Mouse (Mus musculus) kidney, adult 2 months (tissue): ENCODE results near the gene Setdb1. TPM values are rescaled to one million over a fixed set of nuclear protein-coding genes. Genes with fewer than 3 reads are reported as not detected.

Source experiments
- DNase-seq: peaks from one replicate; pipeline ENCODE4 v3.0.0; 2021
- H3K27ac ChIP-seq: fragments of 200-500 bp; 2 replicates; pipeline ENCODE4 v1.5.1; 2012; ENCODE audit warnings: low read depth, low read length, control low read depth, inconsistent platforms; ENCODE audit not compliant: insufficient read depth
- H3K27me3 ChIP-seq: fragments of 200-500 bp; replicated peaks from 2 replicates; pipeline ENCODE4 v1.6.1; 2012; ENCODE audit warnings: mild to moderate bottlenecking, moderate library complexity, low read length, inconsistent platforms; ENCODE audit not compliant: control insufficient read depth, insufficient read depth
- H3K36me3 ChIP-seq: fragments of 200-500 bp; 2 replicates; pipeline ENCODE4 v1.6.1; 2012; ENCODE audit warnings: mild to moderate bottlenecking, moderate library complexity, low read length, inconsistent platforms; ENCODE audit not compliant: control insufficient read depth, insufficient read depth
- H3K4me1 ChIP-seq: fragments of 200-500 bp; 2 replicates; pipeline ENCODE4 v1.6.1; 2011; ENCODE audit warnings: low read length; ENCODE audit not compliant: control insufficient read depth, insufficient read depth
- H3K4me3 ChIP-seq: fragments of 200-500 bp; 2 replicates; pipeline ENCODE4 v1.5.1; 2011; ENCODE audit warnings: mild to moderate bottlenecking, low read depth, low read length, control low read depth; ENCODE audit not compliant: insufficient read depth
- CTCF ChIP-seq: fragments of 200-500 bp; conservative IDR thresholded peaks from 2 replicates; pipeline ENCODE4 v1.5.1; 2011; ENCODE audit warnings: low read depth, mild to moderate bottlenecking, control low read depth, low read length, moderate library complexity, mixed read lengths; ENCODE audit not compliant: insufficient read depth, insufficient read length
- POLR2A ChIP-seq: fragments of 200-500 bp; IDR thresholded peaks from one replicate; pipeline ENCODE4 v1.6.1; 2011; ENCODE audit warnings: low read depth, low read length, control low read depth
- WGBS: fragments of 180-500 bp; shearing (Covaris S2); methylation state at CpG from one replicate; pipeline ENCODE4 v1.1.7; 2018; 5-methylcytosine and 5-hydroxymethylcytosine counted together
- polyA plus RNA-seq: library from polyadenylated mRNA; depleted of rRNA; stranded (reverse); fragments of >200 nt; gene quantifications from 2 replicates; pipeline ENCODE4 v1.2.3, GENCODE M21; 2012

Gene Setdb1
- polyA plus RNA-seq, 1 experiment = 11.6 TPM

DNA sequence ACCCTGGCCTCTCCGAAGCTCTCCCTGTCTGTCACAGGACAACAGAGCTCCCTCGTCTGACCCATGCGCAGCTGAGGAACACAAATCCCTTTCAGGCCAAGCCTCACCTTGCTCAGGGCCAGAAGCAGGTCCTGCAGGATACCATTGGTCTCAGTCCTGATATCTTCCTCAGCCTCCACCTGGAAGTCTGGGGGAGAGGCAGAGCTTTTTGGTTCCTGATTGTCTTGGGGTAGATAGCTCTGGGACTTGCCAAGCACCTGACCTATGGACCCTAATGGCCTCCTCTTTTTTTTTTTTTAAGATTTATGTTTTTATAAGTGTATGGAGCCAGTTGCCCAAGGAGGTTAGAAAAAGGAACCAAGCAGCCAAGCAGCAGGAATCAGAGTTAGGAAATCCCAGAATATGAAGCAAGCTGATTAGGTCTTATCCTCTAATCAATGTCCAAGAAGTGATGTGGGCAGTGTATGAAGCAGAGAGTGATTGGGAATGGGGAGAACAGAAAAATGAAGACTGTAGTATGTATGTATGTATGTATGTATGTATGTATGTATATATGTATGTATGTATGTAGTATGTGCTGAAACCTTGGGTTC, 55.7 kb downstream of the Setdb1 start:
- H3K4me3 ChIP-seq = no peak overlapping the region
- TF ChIP-seq POLR2A (no peak), CTCF (no peak)
- H3K4me1 ChIP-seq = peaks cover 4% of the 10 kb centered on the region
- no peak for DNase-seq
- no peak overlapping the region for H3K27ac ChIP-seq
- 86% methylated on average over 3 of the region's 3 CpGs for WGBS
- no peaks in the 10 kb centered on the region for H3K27me3 ChIP-seq
- H3K36me3 ChIP-seq = no peaks in the 10 kb centered on the region

DNA sequence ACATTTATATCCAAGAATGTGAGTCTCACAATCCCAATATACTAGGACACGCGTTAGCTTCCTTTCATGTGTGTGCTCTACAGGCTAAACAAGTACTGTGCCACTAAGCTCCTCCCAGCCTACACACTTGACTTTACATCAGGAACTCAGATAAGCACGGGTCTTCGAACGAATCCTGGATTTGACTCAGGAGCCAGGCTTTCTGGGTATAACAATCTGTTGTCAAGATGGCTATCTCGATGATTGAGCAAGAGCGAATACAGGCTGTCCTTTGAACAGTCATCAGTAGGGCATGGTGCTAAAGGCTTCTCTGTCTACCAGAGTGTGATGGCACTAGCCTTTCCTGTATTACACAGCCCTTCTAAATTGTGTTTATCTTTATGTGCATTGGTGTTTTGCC, 59.0 kb downstream of the Setdb1 start:
- TF ChIP-seq CTCF (no peak), POLR2A (no peak)
- no peak for DNase-seq
- H3K4me3 ChIP-seq = no peak overlapping the region
- H3K27ac ChIP-seq = no peak overlapping the region
- WGBS = 83% methylated on average over 7 of the region's 7 CpGs
- H3K4me1 ChIP-seq = peaks cover 34% of the 10 kb centered on the region
- no peaks in the 10 kb centered on the region; the same call in 1 of the 2 replicates for H3K36me3 ChIP-seq
- H3K27me3 ChIP-seq = no peaks in the 10 kb centered on the region

DNA sequence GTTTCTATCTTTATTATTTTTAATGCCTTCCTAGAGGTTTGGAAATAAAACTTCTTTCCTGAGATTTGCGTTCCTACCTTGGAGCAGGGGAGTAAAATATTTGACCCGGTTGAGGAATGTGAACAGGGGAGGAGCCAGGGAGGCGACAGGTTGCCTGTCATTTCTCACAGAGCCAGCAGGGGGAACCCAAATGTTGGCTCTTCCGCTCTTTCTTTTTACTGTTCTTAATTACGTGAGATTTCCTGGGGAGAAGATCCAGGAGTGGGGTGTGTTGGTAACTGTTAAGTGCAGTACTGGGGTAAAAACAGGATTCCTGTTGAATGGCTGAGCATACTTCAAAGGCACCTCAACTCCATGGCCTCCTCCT, 60.9 kb downstream of the Setdb1 start:
- Histone ChIP-seq H3K4me1 (peaks cover 40% of the 10 kb centered on the region), H3K27ac (peak overlapping the region; percentile 93), H3K27me3 (no peaks in the 10 kb centered on the region), H3K36me3 (no peaks in the 10 kb centered on the region; the same call in 1 of the 2 replicates), H3K4me3 (no peak overlapping the region)
- TF ChIP-seq POLR2A (no peak), CTCF (peak; percentile 67)
- DNase-seq = peak; percentile 84
- 4% methylated on average over 5 of the region's 5 CpGs for WGBS

DNA sequence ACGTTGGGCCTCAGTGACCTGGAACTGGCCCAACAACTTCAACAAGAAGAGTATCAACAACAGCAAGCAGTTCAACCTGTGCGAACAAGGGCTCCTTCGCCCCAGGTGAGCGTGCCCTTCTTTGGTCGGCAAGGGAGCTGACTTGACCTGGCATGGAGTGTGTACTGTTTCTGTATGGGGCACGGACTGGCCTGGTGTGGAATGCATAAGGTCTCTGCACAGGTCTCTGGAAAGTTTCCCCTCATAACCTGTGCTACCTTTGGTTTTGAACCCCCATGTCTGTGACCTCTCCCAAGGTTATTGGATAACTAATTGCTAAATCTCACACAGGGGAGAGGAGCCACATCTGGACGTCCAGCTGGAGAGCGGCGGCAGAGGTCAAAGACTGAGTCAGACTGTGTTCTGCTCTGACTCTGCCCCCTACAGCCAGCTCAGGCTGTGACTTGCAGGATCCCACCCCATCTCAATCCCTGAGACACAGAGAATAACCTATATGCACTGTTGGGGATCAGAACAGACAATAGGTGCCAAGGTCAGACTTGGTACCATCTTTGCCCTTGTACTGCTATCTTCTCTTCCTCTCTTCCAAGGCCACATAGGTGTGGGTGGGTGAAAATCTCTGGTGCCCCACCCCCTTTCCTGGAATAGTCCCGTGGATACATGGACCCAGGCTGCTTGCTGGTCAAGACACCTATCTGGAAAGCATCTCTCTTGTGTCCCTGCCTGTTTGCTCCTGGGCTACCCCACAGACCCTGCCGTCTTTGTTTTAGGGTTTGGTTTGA, 61.5 kb downstream of the Setdb1 start:
- WGBS = 33% methylated on average over 11 of the region's 11 CpGs
- H3K27me3 ChIP-seq = no peaks in the 10 kb centered on the region
- peaks cover 44% of the 10 kb centered on the region for H3K4me1 ChIP-seq
- no peaks in the 10 kb centered on the region; the same call in 1 of the 2 replicates for H3K36me3 ChIP-seq
- H3K4me3 ChIP-seq = no peak overlapping the region
- peak overlapping the region; percentile 93 for H3K27ac ChIP-seq
- peak; percentile 89 for DNase-seq
- TF ChIP-seq POLR2A (no peak), CTCF (peak; percentile 43)

DNA sequence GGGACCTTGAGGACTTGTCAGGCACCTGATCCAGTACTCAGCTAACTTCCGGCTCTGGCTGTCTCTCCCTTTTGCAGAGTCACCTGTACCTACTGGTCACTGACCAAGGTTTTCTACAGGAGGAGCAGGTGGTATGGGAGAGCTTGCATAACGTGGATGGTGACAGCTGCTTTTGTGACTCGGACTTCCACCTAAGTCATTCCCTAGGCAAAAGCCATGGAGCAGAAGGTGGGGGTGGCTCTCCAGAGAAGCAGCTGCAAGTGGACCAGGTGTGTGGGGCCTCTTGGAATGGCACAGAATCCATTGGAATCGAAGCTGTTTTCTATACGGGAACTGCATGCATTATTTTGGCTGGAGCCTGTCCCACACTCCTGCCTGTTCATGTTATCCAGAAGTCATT, 62.3 kb downstream of the Setdb1 start:
- peaks cover 49% of the 10 kb centered on the region for H3K4me1 ChIP-seq
- 55% methylated on average over 5 of the region's 5 CpGs for WGBS
- H3K27ac ChIP-seq = peak overlapping the region; percentile 93
- DNase-seq = no peak
- H3K36me3 ChIP-seq = peaks cover 2% of the 10 kb centered on the region; the same call in 1 of the 2 replicates
- H3K27me3 ChIP-seq = no peaks in the 10 kb centered on the region
- no peak for TF ChIP-seq POLR2A
- no peak for TF ChIP-seq CTCF
- no peak overlapping the region for H3K4me3 ChIP-seq

DNA sequence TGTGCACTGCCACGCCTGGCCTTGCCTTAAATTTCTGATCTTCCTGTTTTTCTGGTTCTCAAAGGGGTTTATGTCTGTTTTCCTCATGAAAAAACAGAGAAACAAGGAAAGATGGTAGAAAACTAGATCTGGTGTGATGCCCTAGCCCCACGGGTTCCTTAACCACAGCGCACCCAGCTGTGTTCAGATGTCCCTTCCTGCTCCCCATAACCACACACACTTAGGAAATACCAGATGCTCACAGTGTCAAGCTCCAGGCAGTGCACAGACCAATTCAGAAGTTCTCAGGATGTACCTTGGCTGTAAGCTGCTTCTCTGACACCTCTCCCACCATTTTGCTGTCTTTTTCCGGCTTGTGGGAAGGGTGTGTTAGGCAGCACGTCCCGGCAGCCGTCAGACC, 62.7 kb downstream of the Setdb1 start:
- Histone ChIP-seq H3K4me3 (no peak overlapping the region), H3K36me3 (peaks cover 2% of the 10 kb centered on the region; the same call in 1 of the 2 replicates), H3K4me1 (peaks cover 49% of the 10 kb centered on the region), H3K27me3 (no peaks in the 10 kb centered on the region), H3K27ac (peak overlapping the region; percentile 93; the same call in 1 of the 2 replicates)
- TF ChIP-seq POLR2A = no peak
- TF ChIP-seq CTCF = no peak
- no peak for DNase-seq
- 62% methylated on average over 7 of the region's 7 CpGs for WGBS

DNA sequence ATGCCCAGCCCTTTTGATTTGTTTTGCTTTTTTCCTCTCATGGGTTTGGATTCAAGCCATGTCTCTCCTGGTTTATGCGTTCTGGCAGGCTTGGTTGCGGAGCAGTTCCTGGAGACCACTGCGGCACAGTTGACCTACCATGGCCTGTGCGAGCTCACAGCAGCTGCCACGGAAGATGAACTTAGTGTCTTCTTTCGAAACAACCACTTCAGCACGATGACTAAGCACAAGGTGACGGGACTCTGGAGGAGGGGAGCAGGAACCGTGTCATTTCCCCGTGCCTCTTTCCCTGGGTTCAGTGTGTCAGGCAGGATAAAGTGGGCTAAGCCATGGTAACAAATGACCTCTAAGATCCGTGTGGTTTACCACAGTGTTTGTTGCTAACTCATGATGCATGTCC, 63.5 kb downstream of the Setdb1 start:
- Histone ChIP-seq H3K27ac (peak overlapping the region; percentile 93), H3K27me3 (no peaks in the 10 kb centered on the region), H3K4me3 (no peak overlapping the region), H3K4me1 (peaks cover 49% of the 10 kb centered on the region), H3K36me3 (peaks cover 4% of the 10 kb centered on the region; the same call in 1 of the 2 replicates)
- DNase-seq = peak; percentile 89
- 7% methylated on average over 11 of the region's 11 CpGs for WGBS
- TF ChIP-seq POLR2A = no peak
- TF ChIP-seq CTCF = no peak
